Mouse (Mus musculus): ENCODE measurements around the gene Tmod1. TPM values are rescaled to one million over a fixed set of nuclear protein-coding genes. Genes with fewer than 3 reads are reported as not detected.
A peak's percentile ranks its signal among the peaks of the same experiment; 100 is the strongest.

The Tmod1 gene
- polyA plus RNA-seq, 1 experiment from 2014 or later = 4.8 TPM

GRCm38 (mm10) chr4:46063841-46064240 lies 25.1 kb downstream of the Tmod1 start:
- Histone ChIP-seq H3K9me3 (replicated peaks) (no peaks in the 10 kb centered on the region), H3K4me3 (no peak overlapping the region), H3K27ac (no peak overlapping the region), H3K4me1 (peaks cover 6% of the 10 kb centered on the region), H3K9ac (no peak overlapping the region), H3K4me2 (replicated peaks) (no peak overlapping the region), H3K27me3 (no peaks in the 10 kb centered on the region; the same call in 1 of the 2 replicates), H3K36me3 (no peaks in the 10 kb centered on the region)
- 78% methylated on average over 4 of the region's 4 CpGs for WGBS
- no peak for ATAC-seq (ENCODE audit: low FRiP score)

GRCm38 (mm10) chr4:46064263-46064662 lies 25.5 kb downstream of the Tmod1 start:
- 45% methylated on average over 8 of the region's 8 CpGs for WGBS
- no peak for ATAC-seq (ENCODE audit: low FRiP score)

GRCm38 (mm10) chr4:46064961-46065360 lies 26.2 kb downstream of the Tmod1 start:
- no peak overlapping the region for H3K9ac ChIP-seq
- no peaks in the 10 kb centered on the region; the same call in 1 of the 2 replicates for H3K27me3 ChIP-seq
- H3K4me1 ChIP-seq = peaks cover 10% of the 10 kb centered on the region
- H3K36me3 ChIP-seq = no peaks in the 10 kb centered on the region
- H3K4me3 ChIP-seq = no peak overlapping the region
- no peak for ATAC-seq (ENCODE audit: low FRiP score)
- H3K27ac ChIP-seq = no peak overlapping the region
- H3K9me3 ChIP-seq (replicated peaks) = no peaks in the 10 kb centered on the region
- no peak overlapping the region for H3K4me2 ChIP-seq (replicated peaks)
- 78% methylated on average over 3 of the region's 3 CpGs for WGBS

More at GRCm38 (mm10) chr4:46064263-46064662, 25.5 kb downstream of the Tmod1 start:
- Histone ChIP-seq H3K27ac (no peak overlapping the region), H3K4me1 (peaks cover 6% of the 10 kb centered on the region), H3K4me3 (no peak overlapping the region), H3K4me2 (replicated peaks) (no peak overlapping the region), H3K27me3 (no peaks in the 10 kb centered on the region; the same call in 1 of the 2 replicates), H3K9me3 (replicated peaks) (no peaks in the 10 kb centered on the region), H3K36me3 (no peaks in the 10 kb centered on the region), H3K9ac (no peak overlapping the region)

- no peak for ATAC-seq (ENCODE audit: low FRiP score)
- Histone ChIP-seq H3K9ac (no peak overlapping the region), H3K9me3 (replicated peaks) (no peaks in the 10 kb centered on the region), H3K4me1 (peaks cover 11% of the 10 kb centered on the region), H3K36me3 (no peaks in the 10 kb centered on the region), H3K4me3 (no peak overlapping the region), H3K27ac (no peak overlapping the region), H3K27me3 (no peaks in the 10 kb centered on the region; the same call in 1 of the 2 replicates), H3K4me2 (replicated peaks) (no peak overlapping the region)
- WGBS = 82% methylated on average over 8 of the region's 8 CpGs
These were observed 27.1 kb downstream of the Tmod1 start for GRCm38 (mm10) chr4:46065695-46066340.

- H3K4me1 ChIP-seq = peaks cover 11% of the 10 kb centered on the region
- no peaks in the 10 kb centered on the region for H3K27me3 ChIP-seq
- WGBS = 80% methylated on average over 3 of the region's 3 CpGs
- ATAC-seq (ENCODE audit: low FRiP score) = no peak
- no peaks in the 10 kb centered on the region for H3K36me3 ChIP-seq
- H3K9ac ChIP-seq = no peak overlapping the region
- no peak overlapping the region for H3K4me3 ChIP-seq
- H3K9me3 ChIP-seq (replicated peaks) = no peaks in the 10 kb centered on the region
- no peak overlapping the region for H3K27ac ChIP-seq
- no peak overlapping the region for H3K4me2 ChIP-seq (replicated peaks)
These were observed 29.3 kb downstream of the Tmod1 start for GRCm38 (mm10) chr4:46068060-46068459.

GRCm38 (mm10) chr4:46068573-46068972 lies 29.8 kb downstream of the Tmod1 start:
- H3K4me2 ChIP-seq (replicated peaks) = no peak overlapping the region
- no peak overlapping the region for H3K9ac ChIP-seq
- no peak overlapping the region for H3K27ac ChIP-seq
- H3K36me3 ChIP-seq = no peaks in the 10 kb centered on the region
- 43% methylated on average over 1 of the region's 1 CpGs for WGBS
- no peaks in the 10 kb centered on the region for H3K27me3 ChIP-seq
- peaks cover 11% of the 10 kb centered on the region for H3K4me1 ChIP-seq
- ATAC-seq (ENCODE audit: low FRiP score) = no peak
- no peak overlapping the region for H3K4me3 ChIP-seq
- H3K9me3 ChIP-seq (replicated peaks) = no peaks in the 10 kb centered on the region

GRCm38 (mm10) chr4:46069851-46070482 lies 31.2 kb downstream of the Tmod1 start:
- no peaks in the 10 kb centered on the region for H3K27me3 ChIP-seq
- H3K4me3 ChIP-seq = no peak overlapping the region
- WGBS = 63% methylated on average over 6 of the region's 6 CpGs
- no peak overlapping the region for H3K9ac ChIP-seq
- 0 out of 2 replicates have a peak, but pooled peaks cover 5% of the 10 kb centered on the region for H3K4me1 ChIP-seq
- no peak overlapping the region for H3K4me2 ChIP-seq (replicated peaks)
- H3K27ac ChIP-seq = no peak overlapping the region
- 0 out of 2 replicates have a peak, but pooled peaks have one; percentile 48 for ATAC-seq (ENCODE audit: low FRiP score)
- H3K9me3 ChIP-seq (replicated peaks) = no peaks in the 10 kb centered on the region
- H3K36me3 ChIP-seq = no peaks in the 10 kb centered on the region

GRCm38 (mm10) chr4:46072631-46073030 lies 33.9 kb downstream of the Tmod1 start:
- no peak for ATAC-seq (ENCODE audit: low FRiP score)
- Histone ChIP-seq H3K4me2 (replicated peaks) (no peak overlapping the region), H3K27me3 (no peaks in the 10 kb centered on the region), H3K36me3 (no peaks in the 10 kb centered on the region), H3K27ac (no peak overlapping the region), H3K4me3 (no peak overlapping the region), H3K9ac (no peak overlapping the region), H3K4me1 (0 out of 2 replicates have a peak, but pooled peaks cover 5% of the 10 kb centered on the region), H3K9me3 (replicated peaks) (no peaks in the 10 kb centered on the region)
- 90% methylated on average over 6 of the region's 6 CpGs for WGBS

- no peak for ATAC-seq (ENCODE audit: low FRiP score)
- no peaks in the 10 kb centered on the region for H3K36me3 ChIP-seq
- no peak overlapping the region for H3K4me2 ChIP-seq (replicated peaks)
- no peak overlapping the region for H3K9ac ChIP-seq
- H3K27me3 ChIP-seq = no peaks in the 10 kb centered on the region
- H3K27ac ChIP-seq = no peak overlapping the region
- H3K9me3 ChIP-seq (replicated peaks) = no peaks in the 10 kb centered on the region
- 64% methylated on average over 4 of the region's 4 CpGs for WGBS
- 0 out of 2 replicates have a peak, but pooled peaks cover 5% of the 10 kb centered on the region for H3K4me1 ChIP-seq
- H3K4me3 ChIP-seq = no peak overlapping the region
These were observed 35.0 kb downstream of the Tmod1 start for GRCm38 (mm10) chr4:46073736-46074135.

- H3K36me3 ChIP-seq = no peaks in the 10 kb centered on the region
- no peaks in the 10 kb centered on the region for H3K4me1 ChIP-seq
- H3K4me2 ChIP-seq (replicated peaks) = no peak overlapping the region
- no peaks in the 10 kb centered on the region for H3K27me3 ChIP-seq
- no peak for ATAC-seq (ENCODE audit: low FRiP score)
- H3K27ac ChIP-seq = no peak overlapping the region
- H3K4me3 ChIP-seq = no peak overlapping the region
- WGBS = 92% methylated on average over 3 of the region's 3 CpGs
- no peaks in the 10 kb centered on the region for H3K9me3 ChIP-seq (replicated peaks)
- H3K9ac ChIP-seq = no peak overlapping the region
These were observed 36.9 kb downstream of the Tmod1 start for GRCm38 (mm10) chr4:46075664-46076063.

- Histone ChIP-seq H3K4me3 (no peak overlapping the region), H3K27ac (no peak overlapping the region), H3K36me3 (no peaks in the 10 kb centered on the region), H3K4me2 (replicated peaks) (no peak overlapping the region), H3K27me3 (no peaks in the 10 kb centered on the region), H3K9ac (no peak overlapping the region), H3K9me3 (replicated peaks) (no peaks in the 10 kb centered on the region), H3K4me1 (no peaks in the 10 kb centered on the region)
- WGBS = 84% methylated on average over 2 of the region's 2 CpGs
- no peak for ATAC-seq (ENCODE audit: low FRiP score)
These were observed 38.2 kb downstream of the Tmod1 start for GRCm38 (mm10) chr4:46076892-46077291.

- no peak overlapping the region for H3K27ac ChIP-seq
- no peaks in the 10 kb centered on the region for H3K36me3 ChIP-seq
- ATAC-seq (ENCODE audit: low FRiP score) = no peak
- no peaks in the 10 kb centered on the region for H3K9me3 ChIP-seq (replicated peaks)
- no peak overlapping the region for H3K4me3 ChIP-seq
- 0 out of 2 replicates have a peak, but pooled peaks cover 2% of the 10 kb centered on the region for H3K4me1 ChIP-seq
- 91% methylated on average over 4 of the region's 4 CpGs for WGBS
- no peak overlapping the region for H3K4me2 ChIP-seq (replicated peaks)
- no peak overlapping the region for H3K9ac ChIP-seq
- H3K27me3 ChIP-seq = no peaks in the 10 kb centered on the region
These were observed 41.5 kb downstream of the Tmod1 start for GRCm38 (mm10) chr4:46080261-46080660.

GRCm38 (mm10) chr4:46082555-46082954 lies 43.8 kb downstream of the Tmod1 start:
- Histone ChIP-seq H3K4me1 (peaks cover 6% of the 10 kb centered on the region; the same call in 1 of the 2 replicates), H3K9me3 (replicated peaks) (no peaks in the 10 kb centered on the region), H3K9ac (no peak overlapping the region), H3K4me2 (replicated peaks) (no peak overlapping the region), H3K36me3 (no peaks in the 10 kb centered on the region), H3K27me3 (no peaks in the 10 kb centered on the region), H3K4me3 (no peak overlapping the region), H3K27ac (no peak overlapping the region)
- no peak for ATAC-seq (ENCODE audit: low FRiP score)
- WGBS = 75% methylated on average over 11 of the region's 11 CpGs
